Mouse (Mus musculus) heart, postnatal 36 days (tissue): ENCODE measurements around the gene Krt77. TPM values are rescaled to one million over a fixed set of nuclear protein-coding genes. Genes with fewer than 3 reads are reported as not detected.

Experiments used
- DNase-seq, 2 experiments: peaks; one replicate each; pipeline ENCODE4 v3.0.0; 2021 to 2022
- intact Hi-C: fragments of 180-260 bp; cut with DNase I; formaldehyde crosslinking; loops from one replicate; pipeline ENCODE4 v1.15.1; 2025
- microRNA-seq, 2 experiments: library from miRNA; unstranded; fragments of <30 nt; microRNA quantifications; one replicate each; pipeline ENCODE4 v1.2.0; 2021; ENCODE audit warnings: borderline number of aligned reads in 2 of 2
- total RNA-seq, 2 experiments: library from RNA; stranded (reverse); gene quantifications; 2 replicates each; pipeline ENCODE4 v1.2.3; 2021

Krt77 gene
- total RNA-seq, 2 experiments from 2014 or later = not detected

DNA sequence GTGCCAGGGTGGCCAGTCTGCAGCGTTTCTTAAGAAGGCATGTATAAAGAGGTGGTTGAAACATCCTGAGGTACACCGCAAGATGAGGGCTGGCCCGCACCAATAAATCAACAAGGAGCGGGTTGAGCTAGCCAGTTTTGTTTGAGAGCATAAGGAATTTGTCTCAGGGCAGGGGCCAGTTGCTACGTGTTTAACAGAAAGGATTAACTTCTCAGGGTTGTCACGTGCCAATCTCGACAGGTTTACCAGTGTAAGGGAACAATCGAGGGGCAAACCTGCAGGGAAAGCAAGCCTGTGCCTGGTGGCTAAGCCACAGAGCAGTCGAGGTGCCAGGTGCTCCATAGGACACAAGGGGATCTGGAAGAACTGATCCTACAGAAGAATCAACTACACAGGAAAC is 26.3 kb downstream of the Krt77 start:
- DNase-seq = no peak
- intact Hi-C loops = no loop called here

DNA sequence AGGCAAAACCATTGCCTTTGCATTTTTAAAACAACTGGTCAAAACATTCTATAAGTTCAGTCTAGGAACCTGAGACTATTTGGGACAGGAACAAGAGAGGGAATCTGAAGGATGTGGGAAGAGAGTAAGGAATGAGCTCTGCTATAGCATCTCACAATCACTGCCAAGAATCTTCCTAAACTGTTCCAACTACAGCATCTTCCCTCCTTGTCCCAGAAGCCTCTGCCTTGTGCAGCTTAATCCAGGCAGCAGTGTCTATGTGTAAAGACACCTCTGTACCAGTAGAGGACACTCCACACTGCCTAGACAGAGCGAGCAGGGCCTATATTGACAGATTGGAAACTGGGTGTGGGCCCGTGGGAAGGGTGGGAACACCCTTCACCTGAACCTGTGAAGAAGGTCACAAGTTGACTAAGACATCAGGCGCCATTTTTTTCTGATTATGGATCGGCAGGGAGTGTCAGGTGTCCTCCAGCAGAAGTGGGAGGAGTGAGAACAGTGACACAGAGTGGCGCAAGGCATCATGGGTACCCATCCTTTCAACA is 34.6 kb downstream of the Krt77 start:
- intact Hi-C loops = no loop called here
- no peak for DNase-seq

DNA sequence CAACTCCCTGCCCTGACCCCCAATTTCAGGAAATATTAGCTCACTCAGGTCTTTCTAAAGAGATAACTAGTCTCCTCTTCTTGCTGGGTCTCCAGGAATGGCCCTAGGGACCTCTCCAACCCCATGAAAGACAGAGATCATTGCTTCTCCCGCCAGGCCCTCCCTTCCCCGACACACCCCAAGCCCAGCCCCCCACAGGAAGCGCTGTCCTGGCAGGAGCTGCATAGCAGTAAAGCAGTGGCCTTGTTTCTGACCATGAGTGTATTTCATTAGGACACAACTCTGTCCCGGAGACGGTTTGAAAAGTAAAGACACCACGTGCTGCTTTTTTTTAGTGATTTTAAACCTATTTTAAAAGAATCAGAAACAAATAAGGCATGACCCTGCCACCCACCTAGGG is 36.4 kb downstream of the Krt77 start:
- intact Hi-C loops = no loop called here
- no peak for DNase-seq

DNA sequence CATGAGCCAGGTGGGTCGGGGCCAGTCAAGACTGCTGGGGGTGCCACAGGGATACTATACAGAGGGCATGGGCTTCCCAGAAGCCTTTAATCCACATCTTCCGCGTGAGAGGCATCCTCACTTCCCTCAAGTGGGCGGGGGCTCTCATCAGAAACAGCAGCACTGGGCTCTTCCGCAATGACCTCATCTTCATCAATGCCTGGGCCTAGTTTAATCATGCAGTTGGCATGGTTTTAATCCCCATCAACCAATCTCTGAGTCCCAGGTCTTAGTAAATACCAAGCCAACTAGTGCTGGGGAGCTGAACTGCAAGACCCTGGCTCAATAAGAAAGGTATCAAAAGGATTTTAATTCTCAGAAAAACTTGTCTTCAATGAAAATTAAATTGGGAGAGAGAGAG is 40.1 kb downstream of the Krt77 start:
- no peak for DNase-seq
- intact Hi-C loops = no loop called here

DNA sequence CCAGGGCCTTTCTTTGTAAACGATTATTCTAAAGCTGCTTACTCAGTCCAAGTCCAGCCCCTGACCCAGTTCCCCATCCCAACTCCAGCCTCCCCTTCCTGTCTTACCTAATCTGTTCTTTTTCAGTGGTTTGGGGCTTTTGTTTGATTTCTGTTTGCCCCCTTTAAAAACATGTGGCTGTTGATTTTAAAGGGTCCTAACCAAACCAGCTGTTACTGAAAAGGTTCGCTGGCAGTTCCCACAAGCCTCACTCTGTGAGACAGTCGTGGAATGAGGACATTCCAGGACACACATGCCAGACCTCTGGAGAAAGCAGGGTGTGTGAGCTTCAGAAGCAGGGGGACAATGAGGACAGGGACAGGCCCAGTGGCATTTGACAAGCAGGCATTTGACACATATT is 47.7 kb downstream of the Krt77 start:
- intact Hi-C loops = no loop called here

DNA sequence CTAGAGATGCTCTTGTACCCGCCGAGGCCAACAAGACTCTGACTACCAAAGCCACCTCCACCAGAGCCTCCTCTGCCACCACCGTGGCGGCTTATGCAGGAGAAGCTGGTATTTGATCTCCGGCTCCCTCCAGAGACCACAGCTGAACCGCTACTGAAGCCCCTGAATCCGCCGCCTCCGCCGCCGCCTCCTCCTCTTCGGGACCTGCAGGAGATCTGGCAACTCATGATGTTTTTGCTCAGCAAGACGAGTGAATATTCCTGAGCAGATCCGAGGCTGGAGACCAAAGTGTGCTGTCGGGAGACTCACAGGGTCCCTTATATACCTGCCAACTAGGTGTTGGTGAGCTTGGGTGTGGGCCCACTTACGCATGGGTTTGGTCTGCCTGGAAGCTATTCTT is 51.6 kb downstream of the Krt77 start, which contains the start of gene Krt2:
Gene Krt2, minus strand, starts transcription at position 295 of the 400 bp plus-strand sequence.
- intact Hi-C loops = no loop called here
- no peak for DNase-seq

More for the DNA sequence above, 47.7 kb downstream of the Krt77 start:
- DNase-seq = no peak

Small RNAs within 50 kb of the gene (microRNA-seq; reads per million reads assigned to microRNA genes)
- gene Gm44356 = 0 reads per million in 2 experiments

Other genes starting within 250 kb of the Krt77 start
- gene Gm5414, start 241.5 kb downstream of the Krt77 start, total RNA-seq = not detected
- gene Gm5478, start 222.3 kb downstream of the Krt77 start, total RNA-seq = not detected
- not detected for gene Krt6b, start 189.4 kb downstream of the Krt77 start, total RNA-seq
- not detected for gene Krt6a, start 175.4 kb downstream of the Krt77 start, total RNA-seq
- gene Krt5, start 156.8 kb downstream of the Krt77 start, total RNA-seq = not detected
- not detected for gene Krt71, start 126.6 kb downstream of the Krt77 start, total RNA-seq
- not detected for gene Krt72, start 83.2 kb downstream of the Krt77 start, total RNA-seq
- gene Krt73, start 67.4 kb downstream of the Krt77 start, total RNA-seq = not detected
- gene Krt2, start 51.5 kb downstream of the Krt77 start, total RNA-seq = not detected
- gene Krt1, start 18.9 kb downstream of the Krt77 start, total RNA-seq = not detected
- gene Krt76, start 23.2 kb upstream of the Krt77 start, total RNA-seq = not detected
- gene Krt4, start 55.0 kb upstream of the Krt77 start, total RNA-seq = not detected
- not detected for gene Krt79, start 70.6 kb upstream of the Krt77 start, total RNA-seq
- gene Krt78, start 84.6 kb upstream of the Krt77 start, total RNA-seq = not detected
- gene Krt8, start 134.8 kb upstream of the Krt77 start, total RNA-seq = 1 to 10 TPM; 1.4 to 2.5 TPM
- 1 to 10 TPM; 2.5 to 5.1 TPM for gene Krt18, start 158.5 kb upstream of the Krt77 start, total RNA-seq
- gene Eif4b, start 204.1 kb upstream of the Krt77 start, total RNA-seq = 100 to 1,000 TPM; 149 to 165 TPM
- gene Tns2, start 230.7 kb upstream of the Krt77 start, total RNA-seq = 100 to 1,000 TPM; 128 to 129 TPM